Mouse (Mus musculus) heart, adult 2 months (tissue): Measurements from ENCODE around the gene Slc12a6.

Experiments used
- CTCF ChIP-seq: fragments of 200-600 bp; IDR thresholded peaks from 2 replicates; pipeline ENCODE4 v1.8.1; 2022; ENCODE audit warnings: antibody characterized with exemption, mild to moderate bottlenecking, moderate library complexity
- EP300 ChIP-seq: fragments of 200-500 bp; IDR thresholded peaks from 2 replicates; pipeline ENCODE4 v1.6.1; 2011; ENCODE audit warnings: low read depth, low read length, control low read depth; ENCODE audit not compliant: insufficient read depth
- POLR2A ChIP-seq: fragments of 200-500 bp; IDR thresholded peaks from 2 replicates; pipeline ENCODE4 v1.6.1; 2011; ENCODE audit warnings: mild to moderate bottlenecking, low read depth, low read length, control low read depth; ENCODE audit not compliant: insufficient read depth

- TF ChIP-seq CTCF: no peak
- TF ChIP-seq EP300: no peak
- TF ChIP-seq POLR2A: no peak
These were observed 21.4 kb downstream of the Slc12a6 start for GRCm38 (mm10) chr2:112287059-112287458.
